Mouse (Mus musculus) kidney, embryonic 14.5 days (tissue): ENCODE measurements around the gene R3hcc1l. TPM values are rescaled to one million over a fixed set of nuclear protein-coding genes. Genes with fewer than 3 reads are reported as not detected.

Source experiments
- ATAC-seq: fragments of 200-750 bp; cut with Nextera tagmentation; 2 replicates; pipeline ENCODE4 v1.8.0; 2017; ENCODE audit warnings: moderate number of reproducible peaks, mild to moderate bottlenecking, moderate TSS enrichment, moderate library complexity; ENCODE audit not compliant: low FRiP score, low TSS enrichment
- H3K27ac ChIP-seq: fragments of 300-500 bp; sonication (generic); 2 replicates; pipeline ENCODE4 v1.5.1; 2014; ENCODE audit warnings: low read depth, mild to moderate bottlenecking, low read length, moderate library complexity, mixed read lengths
- H3K27me3 ChIP-seq: fragments of 300-500 bp; sonication (generic); 2 replicates; pipeline ENCODE4 v1.6.1; 2014; ENCODE audit warnings: mild to moderate bottlenecking, low read length; ENCODE audit not compliant: control insufficient read depth, insufficient read depth
- H3K36me3 ChIP-seq: fragments of 300-500 bp; sonication (generic); 2 replicates; pipeline ENCODE4 v1.6.1; 2014; ENCODE audit warnings: low read length, mixed read lengths; ENCODE audit not compliant: control insufficient read depth, insufficient read depth
- H3K4me1 ChIP-seq: fragments of 300-500 bp; sonication (generic); 2 replicates; pipeline ENCODE4 v1.6.1; 2014; ENCODE audit warnings: low read length, mixed read lengths; ENCODE audit not compliant: control insufficient read depth, insufficient read depth
- H3K4me2 ChIP-seq: fragments of 300-500 bp; sonication (generic); replicated peaks from 2 replicates; pipeline ENCODE4 v1.6.1; 2014; ENCODE audit warnings: low read depth, mild to moderate bottlenecking, low read length
- H3K4me3 ChIP-seq: fragments of 300-500 bp; sonication (generic); 2 replicates; pipeline ENCODE4 v1.5.1; 2014; ENCODE audit warnings: mild to moderate bottlenecking, low read length
- H3K9ac ChIP-seq: fragments of 300-500 bp; sonication (generic); 2 replicates; pipeline ENCODE4 v1.6.1; 2014; ENCODE audit warnings: low read depth, mild to moderate bottlenecking, low read length, moderate library complexity
- H3K9me3 ChIP-seq: fragments of 300-500 bp; sonication (generic); 2 replicates; pipeline ENCODE4 v1.6.1; 2016; ENCODE audit warnings: low read length; ENCODE audit not compliant: control insufficient read depth
- WGBS: fragments of 180-500 bp; shearing (Covaris S2); extraction: QIAGEN DNeasy Blood & Tissue Kit; methylation state at CpG from one replicate; pipeline ENCODE4 v1.1.7; 2014; 5-methylcytosine and 5-hydroxymethylcytosine counted together
- polyA plus RNA-seq: library from polyadenylated mRNA; unstranded; fragments of >200 nt; fragmentation: Nextera tagmentation; extraction: Ambion mirVana; gene quantifications from 2 replicates; pipeline ENCODE4 v1.2.1, GENCODE M21; 2014

The R3hcc1l gene
- polyA plus RNA-seq, 1 experiment from 2014 or later = 22.7 TPM

DNA sequence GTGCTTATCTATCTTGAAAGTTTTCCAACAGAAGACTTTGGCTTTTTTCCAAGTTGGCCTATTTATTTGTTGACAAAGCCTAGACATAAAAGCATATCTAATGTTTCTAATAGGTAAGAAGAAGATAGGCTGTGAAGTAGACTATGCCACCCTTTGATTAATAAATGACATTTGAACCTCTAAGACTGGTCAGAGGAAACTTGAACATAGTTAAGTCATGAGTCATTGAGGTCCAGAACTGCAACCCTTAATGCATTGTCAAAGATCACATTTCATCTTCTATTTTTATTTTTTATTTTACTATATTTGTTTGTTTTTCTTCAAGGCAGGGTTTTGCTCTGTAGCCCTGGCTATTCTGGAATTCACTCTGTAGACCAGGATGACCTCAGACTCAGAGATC lies 48.5 kb downstream of the R3hcc1l start:
- no peak for ATAC-seq

DNA sequence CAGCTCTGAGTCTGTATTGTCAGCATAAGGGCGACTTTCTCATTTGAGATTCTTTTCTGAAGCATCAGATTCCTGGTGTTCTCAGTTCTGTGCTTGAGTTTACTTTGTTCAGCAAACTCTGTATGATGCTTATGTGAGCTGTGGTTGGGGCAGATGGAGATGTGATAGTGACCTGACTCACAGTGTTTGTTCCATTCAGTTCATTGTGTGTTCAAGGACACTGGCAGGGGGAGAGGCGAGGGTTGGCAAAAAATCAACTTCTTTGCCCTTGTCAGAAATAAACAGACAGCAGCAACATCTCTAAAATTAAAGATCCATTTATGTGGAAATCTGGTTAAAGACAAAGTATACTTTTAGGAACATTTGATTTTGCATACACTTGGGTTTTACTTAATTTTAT lies 50.5 kb downstream of the R3hcc1l start:
- no peak overlapping the region for H3K9ac ChIP-seq
- 91% methylated on average over 2 of the region's 2 CpGs for WGBS

More for the DNA sequence above, 48.5 kb downstream of the R3hcc1l start:
- H3K27ac ChIP-seq = no peak overlapping the region
- no peaks in the 10 kb centered on the region for H3K9me3 ChIP-seq
- H3K4me3 ChIP-seq = no peak overlapping the region
- no peak overlapping the region for H3K9ac ChIP-seq
- no peaks in the 10 kb centered on the region for H3K4me1 ChIP-seq
- no peaks in the 10 kb centered on the region for H3K27me3 ChIP-seq
- no peak overlapping the region for H3K4me2 ChIP-seq
- peaks cover 10% of the 10 kb centered on the region for H3K36me3 ChIP-seq

DNA sequence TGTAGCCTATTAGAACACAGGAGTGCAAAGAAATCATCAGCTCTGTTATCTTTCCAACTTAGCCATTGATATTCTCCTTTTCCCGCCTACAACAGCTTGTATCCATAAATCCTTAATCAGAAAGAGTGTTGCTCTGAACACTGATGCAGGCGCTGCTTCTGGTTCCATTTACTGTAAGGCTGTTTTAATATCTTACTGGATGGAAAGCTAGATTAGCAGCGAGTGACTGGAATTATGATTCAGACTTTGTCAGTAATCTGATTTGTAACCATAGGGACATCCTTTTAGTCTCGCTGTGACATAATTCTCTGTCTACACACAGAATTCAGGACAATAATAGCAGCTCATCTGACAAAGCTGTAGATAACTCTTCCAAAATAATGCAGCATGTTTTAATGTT lies 52.7 kb downstream of the R3hcc1l start:
- Histone ChIP-seq H3K4me2 (no peak overlapping the region), H3K4me1 (no peaks in the 10 kb centered on the region), H3K36me3 (no peaks in the 10 kb centered on the region), H3K27ac (no peak overlapping the region), H3K4me3 (no peak overlapping the region), H3K9me3 (no peaks in the 10 kb centered on the region), H3K27me3 (no peaks in the 10 kb centered on the region), H3K9ac (no peak overlapping the region)
- ATAC-seq = no peak
- 83% methylated on average over 4 of the region's 4 CpGs for WGBS

More for the DNA sequence above, 50.5 kb downstream of the R3hcc1l start:
- H3K27ac ChIP-seq = no peak overlapping the region
- no peaks in the 10 kb centered on the region for H3K9me3 ChIP-seq
- no peak overlapping the region for H3K4me3 ChIP-seq
- no peak overlapping the region for H3K4me2 ChIP-seq
- H3K27me3 ChIP-seq = no peaks in the 10 kb centered on the region
- H3K36me3 ChIP-seq = no peaks in the 10 kb centered on the region
- no peak for ATAC-seq
- H3K4me1 ChIP-seq = no peaks in the 10 kb centered on the region

DNA sequence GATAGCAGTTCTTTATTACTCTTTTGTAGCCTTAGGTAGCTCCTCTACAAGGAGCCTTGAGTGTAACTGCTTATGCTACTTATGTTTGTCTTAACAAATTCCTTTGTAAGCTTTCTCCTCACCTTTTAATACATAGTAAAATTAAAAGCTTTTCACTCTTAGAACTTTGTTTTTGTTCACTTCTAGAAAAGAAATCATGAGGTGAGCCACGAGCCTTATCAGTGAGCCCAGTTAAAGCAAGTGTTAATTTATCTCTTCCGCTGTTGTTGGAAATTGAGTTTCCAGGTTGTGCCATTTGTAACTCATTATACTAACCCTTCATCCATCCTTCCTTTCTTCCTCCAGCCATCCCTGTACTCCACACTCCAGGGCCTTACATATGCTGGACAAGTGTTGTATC lies 56.8 kb downstream of the R3hcc1l start:
- no peak overlapping the region for H3K9ac ChIP-seq

DNA sequence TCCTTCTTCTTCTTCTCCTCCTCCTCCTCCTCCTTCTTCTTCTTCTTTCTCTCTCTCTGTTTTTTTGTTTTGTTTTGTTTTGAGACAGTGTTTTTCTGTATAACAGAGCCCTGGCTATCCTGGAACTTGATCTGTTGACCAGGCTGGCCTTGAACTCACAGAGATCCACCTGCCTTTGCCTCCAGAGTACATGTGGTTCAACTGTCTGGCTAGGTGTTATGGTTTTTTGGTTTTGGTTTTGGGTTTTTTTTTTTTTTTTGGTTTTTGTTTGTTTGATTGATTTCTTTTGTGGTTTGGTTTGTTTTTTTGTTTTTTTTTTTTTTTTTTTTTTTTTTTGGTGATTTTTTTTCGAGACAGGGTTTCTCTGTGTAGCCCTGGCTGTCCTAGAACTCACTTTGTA lies 58.3 kb downstream of the R3hcc1l start:
- ATAC-seq = no peak
- no peaks in the 10 kb centered on the region for H3K27me3 ChIP-seq
- no peak overlapping the region for H3K27ac ChIP-seq
- H3K36me3 ChIP-seq = peaks cover 2% of the 10 kb centered on the region; the same call in 1 of the 2 replicates
- no peak overlapping the region for H3K9ac ChIP-seq
- WGBS = 71% methylated on average over 1 of the region's 1 CpGs
- no peak overlapping the region for H3K4me3 ChIP-seq
- H3K4me2 ChIP-seq = no peak overlapping the region
- H3K9me3 ChIP-seq = no peaks in the 10 kb centered on the region
- H3K4me1 ChIP-seq = no peaks in the 10 kb centered on the region

More for the DNA sequence above, 56.8 kb downstream of the R3hcc1l start:
- Histone ChIP-seq H3K4me1 (no peaks in the 10 kb centered on the region), H3K4me3 (no peak overlapping the region), H3K4me2 (no peak overlapping the region), H3K27me3 (no peaks in the 10 kb centered on the region), H3K27ac (no peak overlapping the region), H3K9me3 (no peaks in the 10 kb centered on the region), H3K36me3 (peaks cover 2% of the 10 kb centered on the region; the same call in 1 of the 2 replicates)
- ATAC-seq = no peak
- 81% methylated on average over 2 of the region's 2 CpGs for WGBS

DNA sequence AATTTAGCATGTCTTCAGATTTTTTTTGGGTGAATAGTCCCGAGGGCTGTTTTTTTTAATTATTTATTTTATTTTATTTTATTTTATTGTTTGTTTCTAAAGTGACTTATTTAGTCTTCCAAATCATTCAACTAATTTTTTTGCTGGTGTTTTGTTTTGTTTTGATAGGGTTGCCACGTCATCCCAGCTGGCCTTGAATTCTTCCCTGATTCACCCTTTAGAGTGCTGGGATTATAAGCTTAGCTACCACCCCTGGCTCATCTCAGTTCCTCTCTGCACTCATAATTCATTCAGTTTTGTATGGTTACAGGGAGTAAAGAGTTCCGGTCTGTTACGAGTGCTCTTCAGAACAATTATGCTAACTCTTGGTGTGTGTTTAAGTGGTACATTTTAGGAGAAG lies 60.1 kb downstream of the R3hcc1l start:
- no peak overlapping the region for H3K27ac ChIP-seq
- no peaks in the 10 kb centered on the region for H3K4me1 ChIP-seq
- WGBS = 86% methylated on average over 4 of the region's 4 CpGs
- no peak overlapping the region for H3K4me3 ChIP-seq
- no peaks in the 10 kb centered on the region for H3K9me3 ChIP-seq
- peaks cover 5% of the 10 kb centered on the region; the same call in 1 of the 2 replicates for H3K36me3 ChIP-seq
- no peaks in the 10 kb centered on the region for H3K27me3 ChIP-seq
- no peak for ATAC-seq
- no peak overlapping the region for H3K4me2 ChIP-seq
- no peak overlapping the region for H3K9ac ChIP-seq

DNA sequence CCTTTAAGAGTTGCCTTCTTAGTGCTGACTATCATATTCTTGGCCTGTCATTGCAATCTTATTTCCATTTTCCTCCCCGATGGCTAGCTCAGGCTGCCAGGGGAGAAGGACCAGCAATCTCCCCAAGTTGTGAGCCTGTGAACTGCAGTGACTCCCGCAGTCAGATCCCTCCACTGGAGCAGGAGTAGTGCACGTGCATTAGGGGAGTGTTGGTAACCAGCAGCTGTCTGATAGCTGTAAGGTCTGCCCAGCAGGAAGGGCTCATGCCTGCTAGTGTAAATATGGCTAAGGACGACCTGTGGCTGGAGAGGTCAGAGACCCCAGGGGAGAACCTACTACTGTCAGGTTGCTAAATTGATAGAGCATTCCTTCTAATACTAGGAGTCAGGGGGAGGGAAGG lies 62.1 kb downstream of the R3hcc1l start:
- no peaks in the 10 kb centered on the region for H3K4me1 ChIP-seq
- no peak overlapping the region for H3K9ac ChIP-seq
- ATAC-seq = no peak
- no peak overlapping the region for H3K4me2 ChIP-seq
- H3K9me3 ChIP-seq = no peaks in the 10 kb centered on the region
- no peak overlapping the region for H3K4me3 ChIP-seq
- peaks cover 12% of the 10 kb centered on the region; the same call in 1 of the 2 replicates for H3K36me3 ChIP-seq
- no peak overlapping the region for H3K27ac ChIP-seq
- WGBS = 34% methylated on average over 4 of the region's 4 CpGs
- no peaks in the 10 kb centered on the region for H3K27me3 ChIP-seq

DNA sequence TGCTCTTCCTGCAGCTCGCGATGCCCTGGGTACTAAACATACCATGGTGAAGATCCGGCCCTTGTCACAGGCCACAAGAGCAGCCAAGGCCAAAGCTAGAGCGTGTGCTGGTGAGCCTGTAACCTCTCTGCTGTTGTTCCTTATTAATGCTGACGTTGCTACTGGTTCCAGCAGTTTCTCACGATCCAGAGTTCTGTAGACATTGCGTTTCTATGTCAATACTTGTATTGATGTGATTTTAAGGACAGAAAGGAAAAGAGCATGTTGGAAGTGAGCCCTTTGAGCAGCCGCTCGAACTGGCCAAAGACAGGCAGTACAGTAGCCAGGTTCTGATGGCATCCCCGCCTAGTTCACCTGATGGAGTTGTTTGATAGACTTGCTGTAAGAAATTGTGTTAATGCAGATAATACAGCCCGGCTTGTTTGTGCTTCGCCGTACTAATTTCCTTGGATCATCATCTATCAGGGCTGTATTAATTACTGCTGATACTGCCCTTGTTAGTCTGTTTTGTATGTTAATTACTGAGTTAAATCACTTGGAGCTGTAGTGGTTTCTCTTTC lies 64.3 kb downstream of the R3hcc1l start:
- Histone ChIP-seq H3K4me1 (no peaks in the 10 kb centered on the region), H3K27me3 (no peaks in the 10 kb centered on the region), H3K9me3 (no peaks in the 10 kb centered on the region), H3K36me3 (peaks cover 16% of the 10 kb centered on the region; the same call in 1 of the 2 replicates), H3K9ac (no peak overlapping the region), H3K4me3 (no peak overlapping the region), H3K27ac (no peak overlapping the region), H3K4me2 (no peak overlapping the region)
- no peak for ATAC-seq
- whole genome bisulfite sequencing = 94% methylated on average over 13 of the region's 13 CpGs

DNA sequence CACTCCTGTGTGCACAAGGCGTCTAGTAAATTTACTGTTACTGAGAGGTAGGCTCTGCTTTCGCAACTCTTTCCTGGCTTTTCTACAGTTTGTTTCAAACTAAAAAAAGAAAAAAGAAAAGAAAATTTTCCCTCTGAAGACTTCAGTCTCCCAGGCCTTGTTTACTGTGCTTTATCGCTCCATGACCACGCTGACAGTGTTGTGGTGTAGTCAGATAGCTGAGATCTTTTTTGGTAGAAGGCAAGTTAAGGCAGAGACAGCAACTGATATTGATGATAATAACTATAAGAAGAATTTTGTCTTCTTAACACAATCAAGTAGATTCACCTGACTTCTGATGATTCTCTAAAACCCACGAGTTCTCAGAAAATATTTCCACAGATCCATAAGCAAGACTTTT lies 65.1 kb downstream of the R3hcc1l start:
- ATAC-seq = no peak
- H3K4me2 ChIP-seq = no peak overlapping the region
- H3K9ac ChIP-seq = no peak overlapping the region
- no peaks in the 10 kb centered on the region for H3K9me3 ChIP-seq
- no peaks in the 10 kb centered on the region for H3K4me1 ChIP-seq
- WGBS = 90% methylated on average over 5 of the region's 5 CpGs
- no peak overlapping the region for H3K27ac ChIP-seq
- H3K4me3 ChIP-seq = no peak overlapping the region
- H3K36me3 ChIP-seq = peaks cover 18% of the 10 kb centered on the region; the same call in 1 of the 2 replicates
- H3K27me3 ChIP-seq = no peaks in the 10 kb centered on the region
